Mouse (Mus musculus): Measurements from ENCODE around the gene Aoc2. TPM values are rescaled to one million over a fixed set of nuclear protein-coding genes. Genes with fewer than 3 reads are reported as not detected.

The Aoc2 gene
- polyA plus RNA-seq, 1 experiment from 2014 or later: 1.8 TPM

- Histone ChIP-seq H3K4me1 (ENCODE audit: control insufficient read depth, insufficient read depth, low read length) (0 out of 2 replicates have a peak, but pooled peaks cover 5% of the 10 kb centered on the region), H3K4me3 (ENCODE audit: low read depth, low read length) (no peak overlapping the region), H3K27ac (ENCODE audit: low read length) (no peak overlapping the region), H3K4me2 (replicated peaks; ENCODE audit: low read depth, low read length) (no peak overlapping the region), H3K9me3 (ENCODE audit: control insufficient read depth, low read depth, low read length) (no peaks in the 10 kb centered on the region), H3K9ac (replicated peaks; ENCODE audit: low read depth, low read length) (no peak overlapping the region), H3K36me3 (ENCODE audit: control insufficient read depth, insufficient read depth, low read length) (no peaks in the 10 kb centered on the region), H3K27me3 (ENCODE audit: control insufficient read depth, insufficient read depth, low read length) (no peaks in the 10 kb centered on the region)
- WGBS: 17% methylated on average over 6 of the region's 6 CpGs
- no peak for ATAC-seq (ENCODE audit: insufficient number of reproducible peaks, insufficient read depth, low FRiP score, low read depth)
These were observed 9.7 kb downstream of the Aoc2 start for GRCm38 (mm10) chr11:101334516-101334915.

GRCm38 (mm10) chr11:101335685-101336084 is 10.8 kb downstream of the Aoc2 start:
- Histone ChIP-seq H3K4me1 (ENCODE audit: control insufficient read depth, insufficient read depth, low read length) (0 out of 2 replicates have a peak, but pooled peaks cover 5% of the 10 kb centered on the region), H3K9ac (replicated peaks; ENCODE audit: low read depth, low read length) (no peak overlapping the region), H3K27ac (ENCODE audit: low read length) (no peak overlapping the region), H3K4me3 (ENCODE audit: low read depth, low read length) (no peak overlapping the region), H3K27me3 (ENCODE audit: control insufficient read depth, insufficient read depth, low read length) (no peaks in the 10 kb centered on the region), H3K9me3 (ENCODE audit: control insufficient read depth, low read depth, low read length) (no peaks in the 10 kb centered on the region), H3K4me2 (replicated peaks; ENCODE audit: low read depth, low read length) (no peak overlapping the region), H3K36me3 (ENCODE audit: control insufficient read depth, insufficient read depth, low read length) (no peaks in the 10 kb centered on the region)
- ATAC-seq (ENCODE audit: insufficient number of reproducible peaks, insufficient read depth, low FRiP score, low read depth): no peak
- 79% methylated on average over 9 of the region's 9 CpGs for WGBS

GRCm38 (mm10) chr11:101338123-101338760 is 13.4 kb downstream of the Aoc2 start:
- peak; percentile 90 for ATAC-seq (ENCODE audit: insufficient number of reproducible peaks, insufficient read depth, low FRiP score, low read depth)
- H3K9ac ChIP-seq (replicated peaks; ENCODE audit: low read depth, low read length): no peak overlapping the region
- 1% methylated on average over 9 of the region's 9 CpGs for WGBS

GRCm38 (mm10) chr11:101347083-101347775 is 22.4 kb downstream of the Aoc2 start:
- Histone ChIP-seq H3K27ac (ENCODE audit: low read length) (no peak overlapping the region), H3K9me3 (ENCODE audit: control insufficient read depth, low read depth, low read length) (no peaks in the 10 kb centered on the region), H3K9ac (replicated peaks; ENCODE audit: low read depth, low read length) (no peak overlapping the region), H3K4me1 (ENCODE audit: control insufficient read depth, insufficient read depth, low read length) (no peaks in the 10 kb centered on the region), H3K27me3 (ENCODE audit: control insufficient read depth, insufficient read depth, low read length) (no peaks in the 10 kb centered on the region), H3K4me2 (replicated peaks; ENCODE audit: low read depth, low read length) (no peak overlapping the region), H3K4me3 (ENCODE audit: low read depth, low read length) (no peak overlapping the region), H3K36me3 (ENCODE audit: control insufficient read depth, insufficient read depth, low read length) (no peaks in the 10 kb centered on the region)
- no peak for ATAC-seq (ENCODE audit: insufficient number of reproducible peaks, insufficient read depth, low FRiP score, low read depth)
- WGBS: 67% methylated on average over 10 of the region's 10 CpGs

More at GRCm38 (mm10) chr11:101338123-101338760, 13.4 kb downstream of the Aoc2 start:
- Histone ChIP-seq H3K9me3 (ENCODE audit: control insufficient read depth, low read depth, low read length) (no peaks in the 10 kb centered on the region), H3K4me2 (replicated peaks; ENCODE audit: low read depth, low read length) (peak overlapping the region; percentile 24), H3K27ac (ENCODE audit: low read length) (no peak overlapping the region; the same call in 1 of the 2 replicates), H3K4me1 (ENCODE audit: control insufficient read depth, insufficient read depth, low read length) (0 out of 2 replicates have a peak, but pooled peaks cover 5% of the 10 kb centered on the region), H3K4me3 (ENCODE audit: low read depth, low read length) (peak overlapping the region; percentile 5; the same call in 1 of the 2 replicates), H3K27me3 (ENCODE audit: control insufficient read depth, insufficient read depth, low read length) (no peaks in the 10 kb centered on the region), H3K36me3 (ENCODE audit: control insufficient read depth, insufficient read depth, low read length) (no peaks in the 10 kb centered on the region)

- Histone ChIP-seq H3K27ac (ENCODE audit: low read length) (no peak overlapping the region), H3K9me3 (ENCODE audit: control insufficient read depth, low read depth, low read length) (no peaks in the 10 kb centered on the region), H3K4me1 (ENCODE audit: control insufficient read depth, insufficient read depth, low read length) (no peaks in the 10 kb centered on the region), H3K9ac (replicated peaks; ENCODE audit: low read depth, low read length) (no peak overlapping the region), H3K36me3 (ENCODE audit: control insufficient read depth, insufficient read depth, low read length) (no peaks in the 10 kb centered on the region), H3K4me3 (ENCODE audit: low read depth, low read length) (no peak overlapping the region), H3K27me3 (ENCODE audit: control insufficient read depth, insufficient read depth, low read length) (no peaks in the 10 kb centered on the region), H3K4me2 (replicated peaks; ENCODE audit: low read depth, low read length) (no peak overlapping the region)
- WGBS: 70% methylated on average over 7 of the region's 7 CpGs
- no peak for ATAC-seq (ENCODE audit: insufficient number of reproducible peaks, insufficient read depth, low FRiP score, low read depth)
These were observed 23.9 kb downstream of the Aoc2 start for GRCm38 (mm10) chr11:101348774-101349173.

- 74% methylated on average over 3 of the region's 3 CpGs for WGBS
- no peak overlapping the region for H3K9ac ChIP-seq (replicated peaks; ENCODE audit: low read depth, low read length)
- H3K27me3 ChIP-seq (ENCODE audit: control insufficient read depth, insufficient read depth, low read length): no peaks in the 10 kb centered on the region
- H3K4me2 ChIP-seq (replicated peaks; ENCODE audit: low read depth, low read length): no peak overlapping the region
- H3K27ac ChIP-seq (ENCODE audit: low read length): no peak overlapping the region
- H3K4me3 ChIP-seq (ENCODE audit: low read depth, low read length): no peak overlapping the region
- no peaks in the 10 kb centered on the region for H3K4me1 ChIP-seq (ENCODE audit: control insufficient read depth, insufficient read depth, low read length)
- H3K9me3 ChIP-seq (ENCODE audit: control insufficient read depth, low read depth, low read length): no peaks in the 10 kb centered on the region
- no peak for ATAC-seq (ENCODE audit: insufficient number of reproducible peaks, insufficient read depth, low FRiP score, low read depth)
- no peaks in the 10 kb centered on the region for H3K36me3 ChIP-seq (ENCODE audit: control insufficient read depth, insufficient read depth, low read length)
These were observed 24.4 kb downstream of the Aoc2 start for GRCm38 (mm10) chr11:101349216-101349615.

GRCm38 (mm10) chr11:101351100-101351720 is 26.3 kb downstream of the Aoc2 start:
- 41% methylated on average over 11 of the region's 11 CpGs for WGBS
- no peaks in the 10 kb centered on the region for H3K27me3 ChIP-seq (ENCODE audit: control insufficient read depth, insufficient read depth, low read length)
- no peak overlapping the region for H3K4me3 ChIP-seq (ENCODE audit: low read depth, low read length)
- ATAC-seq (ENCODE audit: insufficient number of reproducible peaks, insufficient read depth, low FRiP score, low read depth): no peak
- no peaks in the 10 kb centered on the region for H3K4me1 ChIP-seq (ENCODE audit: control insufficient read depth, insufficient read depth, low read length)
- no peak overlapping the region for H3K9ac ChIP-seq (replicated peaks; ENCODE audit: low read depth, low read length)
- H3K9me3 ChIP-seq (ENCODE audit: control insufficient read depth, low read depth, low read length): no peaks in the 10 kb centered on the region
- no peak overlapping the region for H3K4me2 ChIP-seq (replicated peaks; ENCODE audit: low read depth, low read length)
- H3K27ac ChIP-seq (ENCODE audit: low read length): no peak overlapping the region
- H3K36me3 ChIP-seq (ENCODE audit: control insufficient read depth, insufficient read depth, low read length): no peaks in the 10 kb centered on the region

GRCm38 (mm10) chr11:101351721-101352111 is 26.9 kb downstream of the Aoc2 start:
- H3K9ac ChIP-seq (replicated peaks; ENCODE audit: low read depth, low read length): no peak overlapping the region
- WGBS: 55% methylated on average over 3 of the region's 3 CpGs
- H3K4me3 ChIP-seq (ENCODE audit: low read depth, low read length): no peak overlapping the region
- H3K4me1 ChIP-seq (ENCODE audit: control insufficient read depth, insufficient read depth, low read length): no peaks in the 10 kb centered on the region
- no peak overlapping the region for H3K4me2 ChIP-seq (replicated peaks; ENCODE audit: low read depth, low read length)
- H3K9me3 ChIP-seq (ENCODE audit: control insufficient read depth, low read depth, low read length): no peaks in the 10 kb centered on the region
- H3K36me3 ChIP-seq (ENCODE audit: control insufficient read depth, insufficient read depth, low read length): no peaks in the 10 kb centered on the region
- ATAC-seq (ENCODE audit: insufficient number of reproducible peaks, insufficient read depth, low FRiP score, low read depth): no peak
- no peaks in the 10 kb centered on the region for H3K27me3 ChIP-seq (ENCODE audit: control insufficient read depth, insufficient read depth, low read length)
- no peak overlapping the region for H3K27ac ChIP-seq (ENCODE audit: low read length)
